Mouse (Mus musculus) heart, adult 11 months (tissue): Measurements from ENCODE around the gene Ndufs7.
"Not testable (repeated sequence)": the region's sequence is repeated elsewhere in the genome, so short reads cannot be mapped to it uniquely, and the experiment has no call there.

Experiments
- DNase-seq: peaks from one replicate; pipeline ENCODE4 v3.0.0; 2022

The Ndufs7 gene

GRCm38 (mm10) chr10:80248971-80249640 is at the start of gene Ndufs7:
Gene Ndufs7, plus strand, starts transcription at chr10:80249121.
- DNase-seq: peak; percentile 99

- peak; percentile 98 for DNase-seq
These were observed 49.4 kb upstream of the Ndufs7 start for GRCm38 (mm10) chr10:80199440-80200008.

- no peak for DNase-seq
These were observed 48.4 kb upstream of the Ndufs7 start for GRCm38 (mm10) chr10:80200485-80200884.

GRCm38 (mm10) chr10:80204055-80204454 is 44.9 kb upstream of the Ndufs7 start:
- DNase-seq: no peak

- no peak for DNase-seq
These were observed 41.7 kb upstream of the Ndufs7 start for GRCm38 (mm10) chr10:80207201-80207600.

- no peak for DNase-seq
These were observed 41.2 kb upstream of the Ndufs7 start for GRCm38 (mm10) chr10:80207676-80208075.

- no peak for DNase-seq
These were observed 40.7 kb upstream of the Ndufs7 start for GRCm38 (mm10) chr10:80208248-80208647.

GRCm38 (mm10) chr10:80208841-80209371 is 40.0 kb upstream of the Ndufs7 start:
- no peak for DNase-seq

- DNase-seq: not testable (repeated sequence)
These were observed 37.3 kb upstream of the Ndufs7 start for GRCm38 (mm10) chr10:80211547-80212103.

- DNase-seq: no peak
These were observed 33.7 kb upstream of the Ndufs7 start for GRCm38 (mm10) chr10:80215048-80215772.

- DNase-seq: no peak
These were observed 28.2 kb upstream of the Ndufs7 start for GRCm38 (mm10) chr10:80220676-80221075.

GRCm38 (mm10) chr10:80223137-80223536 is 25.8 kb upstream of the Ndufs7 start:
- DNase-seq: not testable (repeated sequence)

GRCm38 (mm10) chr10:80226071-80226415 is 22.9 kb upstream of the Ndufs7 start:
- DNase-seq: no peak

GRCm38 (mm10) chr10:80226416-80227165 is 22.3 kb upstream of the Ndufs7 start, which contains the start of gene Mum1:
Gene Mum1, plus strand, starts transcription at chr10:80226434.
- peak; percentile 100 for DNase-seq

- no peak for DNase-seq
These were observed 21.8 kb upstream of the Ndufs7 start for GRCm38 (mm10) chr10:80227166-80227539.

- DNase-seq: no peak
These were observed 20.8 kb upstream of the Ndufs7 start for GRCm38 (mm10) chr10:80227877-80228775.

- DNase-seq: no peak
These were observed 12.6 kb upstream of the Ndufs7 start for GRCm38 (mm10) chr10:80236145-80236825.

GRCm38 (mm10) chr10:80237020-80237419 is 11.9 kb upstream of the Ndufs7 start:
- no peak for DNase-seq

- no peak for DNase-seq
These were observed 10.6 kb upstream of the Ndufs7 start for GRCm38 (mm10) chr10:80238306-80238705.

- DNase-seq: no peak
These were observed 9.1 kb upstream of the Ndufs7 start for GRCm38 (mm10) chr10:80239791-80240190.

GRCm38 (mm10) chr10:80242088-80242487 is 6.8 kb upstream of the Ndufs7 start:
- DNase-seq: no peak
